In the genomic region with DNA sequence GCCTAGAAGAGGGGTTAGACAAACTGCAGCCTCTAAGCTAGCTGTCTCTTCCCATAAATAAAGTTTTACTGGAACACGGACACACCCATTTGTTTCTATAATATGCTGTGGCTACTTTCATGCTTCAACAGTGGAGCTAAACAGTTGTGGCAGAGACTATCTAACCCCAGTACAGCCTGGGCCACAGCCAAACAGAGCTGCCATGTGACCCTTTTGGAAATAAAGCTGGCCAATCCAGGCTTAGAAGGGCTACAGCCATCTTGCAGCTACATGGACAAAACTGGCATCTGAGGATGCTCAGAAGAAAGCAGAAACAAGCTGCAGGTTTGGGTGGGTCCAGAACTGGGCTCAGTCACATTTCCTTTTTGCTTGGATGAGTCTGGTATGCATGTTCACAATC, we compare ENCODE assay signal across 23 mouse cellular contexts. TPM values are rescaled to one million over a fixed set of nuclear protein-coding genes. Genes with fewer than 3 reads are reported as not detected.
DNase-seq lines count a peak whose midpoint lies in the region; TF ChIP-seq lines count a peak whose summit lies in the region.
"Had no signal": no experiment of that assay in that cellular context is flagged by ENCODE, and none has a peak within 500 bp of the region (broad histone marks: within the 10 kb centered on the region; RNA-seq: fewer than 3 reads in every experiment).

No protein-coding gene starts in this region.

- no peak for TF ChIP-seq CTCF in kidney, adult 2 months (conservative IDR thresholded peaks at IDR 0.05; ENCODE audit: insufficient read depth, insufficient read length, low read depth, low read length)
- no peak for TF ChIP-seq CTCF in C2C12 (IDR thresholded peaks at IDR 0.05; ENCODE audit: control insufficient read depth, insufficient read depth, insufficient read length)

- H3K4me3 ChIP-seq in heart, embryonic 10.5 days: no peak overlapping the region
- no peak overlapping the region for H3K4me3 ChIP-seq in kidney, adult 2 months (ENCODE audit: insufficient read depth, low read depth, low read length)
- H3K4me3 ChIP-seq in C2C12 (ENCODE audit: insufficient read depth, poor library complexity, severe bottlenecking) (no peak overlapping the region), myocyte (no peak overlapping the region)
- H3K4me3 ChIP-seq: embryonic facial prominence, embryonic 13.5 days; forebrain, embryonic 10.5 days; forebrain, embryonic 15.5 days; heart, embryonic 15.5 days; hindbrain, embryonic 12.5 days; limb, embryonic 13.5 days; liver, embryonic 13.5 days; lung, embryonic 15.5 days; megakaryocyte, embryonic 14.5 days; midbrain, embryonic 13.5 days had no signal

- H3K79me3 ChIP-seq in C2C12 (ENCODE audit: low read depth): no peaks in the 10 kb centered on the region

- H3K27me3 ChIP-seq in heart, embryonic 10.5 days (ENCODE audit: insufficient read depth, poor library complexity, severe bottlenecking): no peaks in the 10 kb centered on the region
- no peaks in the 10 kb centered on the region for H3K27me3 ChIP-seq in kidney, adult 2 months (replicated peaks; ENCODE audit: control insufficient read depth, insufficient read depth, low read length)
- H3K27me3 ChIP-seq in C2C12 (ENCODE audit: control insufficient read depth, insufficient read depth, insufficient read length): no peaks in the 10 kb centered on the region
- no peaks in the 10 kb centered on the region for H3K27me3 ChIP-seq in myocyte (ENCODE audit: control insufficient read depth, insufficient read depth, insufficient read length)
- H3K27me3 ChIP-seq: embryonic facial prominence, embryonic 13.5 days; forebrain, embryonic 15.5 days; heart, embryonic 15.5 days; hindbrain, embryonic 12.5 days; limb, embryonic 13.5 days; liver, embryonic 13.5 days; lung, embryonic 15.5 days; midbrain, embryonic 13.5 days had no signal

- no peak for DNase-seq in heart, embryonic 10.5 days (ENCODE audit: low spot score)
- no peak for DNase-seq in heart, postnatal 36 days
- DNase-seq in kidney, postnatal 10 days: peak; percentile 26
- DNase-seq in kidney, adult 2 months: no peak
- no peak for DNase-seq in frontal cortex, postnatal 36 days (ENCODE audit: low spot score in 2 of 2)
- no peak for DNase-seq in cerebellum, adult 11 months
- DNase-seq: adrenal gland, postnatal 10 days; cerebellum, adult 9-10 months; liver, embryonic 13.5 days; lung, postnatal 4 days; thymus, postnatal 14 days had no signal

- TF ChIP-seq POLR2A in kidney, adult 2 months (IDR thresholded peaks at IDR 0.05; ENCODE audit: low read depth, low read length): no peak
- no peak for TF ChIP-seq POLR2A in myocyte (IDR thresholded peaks at IDR 0.05; ENCODE audit: insufficient read length, low read depth)

- H3K27ac ChIP-seq in heart, embryonic 10.5 days: peak overlapping the region; percentile 78
- no peak overlapping the region for H3K27ac ChIP-seq in kidney, adult 2 months (ENCODE audit: insufficient read depth, low read depth, low read length)
- H3K27ac ChIP-seq: embryonic facial prominence, embryonic 13.5 days; forebrain, embryonic 10.5 days; forebrain, embryonic 15.5 days; heart, embryonic 15.5 days; hindbrain, embryonic 12.5 days; limb, embryonic 13.5 days; liver, embryonic 13.5 days; lung, embryonic 15.5 days; midbrain, embryonic 13.5 days had no signal

- H3K79me2 ChIP-seq in C2C12 (ENCODE audit: control insufficient read depth, insufficient read depth) (no peaks in the 10 kb centered on the region), myocyte (ENCODE audit: control insufficient read depth, insufficient read depth) (no peaks in the 10 kb centered on the region)

- H3K4me1 ChIP-seq in heart, embryonic 10.5 days: peaks cover 59% of the 10 kb centered on the region
- no peaks in the 10 kb centered on the region for H3K4me1 ChIP-seq in kidney, adult 2 months (ENCODE audit: control insufficient read depth, insufficient read depth, low read length)
- H3K4me1 ChIP-seq: forebrain, embryonic 15.5 days; hindbrain, embryonic 12.5 days; liver, embryonic 13.5 days; midbrain, embryonic 13.5 days had no signal

- no peaks in the 10 kb centered on the region for H3K9me3 ChIP-seq in heart, embryonic 10.5 days
- H3K9me3 ChIP-seq: embryonic facial prominence, embryonic 13.5 days; forebrain, embryonic 10.5 days; forebrain, embryonic 15.5 days; heart, embryonic 15.5 days; hindbrain, embryonic 12.5 days; limb, embryonic 13.5 days; liver, embryonic 13.5 days; lung, embryonic 15.5 days; megakaryocyte, embryonic 14.5 days; midbrain, embryonic 13.5 days had no signal

- no peak overlapping the region for H3ac ChIP-seq in C2C12 (ENCODE audit: control insufficient read depth, insufficient read length, low read depth)
- no peak overlapping the region for H3ac ChIP-seq in myocyte (ENCODE audit: control insufficient read depth, insufficient read length)

- no peak overlapping the region for H3K4me2 ChIP-seq in myocyte (ENCODE audit: low read depth)
- H3K4me2 ChIP-seq: embryonic facial prominence, embryonic 13.5 days; forebrain, embryonic 15.5 days; heart, embryonic 15.5 days; hindbrain, embryonic 12.5 days; limb, embryonic 13.5 days; liver, embryonic 13.5 days; lung, embryonic 15.5 days; midbrain, embryonic 13.5 days had no signal

- WGBS in heart, embryonic 10.5 days: 78% methylated on average over 1 of the region's 1 CpGs
- WGBS in kidney, adult 2 months: 76% methylated on average over 1 of the region's 1 CpGs

- H3K36me3 ChIP-seq in heart, embryonic 10.5 days: no peaks in the 10 kb centered on the region
- H3K36me3 ChIP-seq in kidney, adult 2 months (ENCODE audit: control insufficient read depth, insufficient read depth, low read length): no peaks in the 10 kb centered on the region
- H3K36me3 ChIP-seq in C2C12 (ENCODE audit: control insufficient read depth, insufficient read depth) (no peaks in the 10 kb centered on the region), myocyte (ENCODE audit: control insufficient read depth, insufficient read depth) (no peaks in the 10 kb centered on the region)
- H3K36me3 ChIP-seq: embryonic facial prominence, embryonic 13.5 days; forebrain, embryonic 10.5 days; forebrain, embryonic 15.5 days; heart, embryonic 15.5 days; hindbrain, embryonic 12.5 days; limb, embryonic 13.5 days; liver, embryonic 13.5 days; lung, embryonic 15.5 days; midbrain, embryonic 13.5 days had no signal

- intact Hi-C loops in heart, postnatal 36 days (cut with DNase I): no loop called here

TF ChIP-seq in C2C12, 6 proteins besides CTCF, POLR2A, EP300 and RAD21:
- TF ChIP-seq MAX (IDR thresholded peaks at IDR 0.05) (no peak), CEBPB (IDR thresholded peaks at IDR 0.05; ENCODE audit: low read depth) (no peak), MYOG (IDR thresholded peaks at IDR 0.05; ENCODE audit: control insufficient read depth, extremely low read depth, insufficient read length) (no peak), USF1 (IDR thresholded peaks at IDR 0.05; ENCODE audit: low read depth) (peak; percentile 61), MYOD1 (IDR thresholded peaks at IDR 0.05; ENCODE audit: control insufficient read depth, insufficient read length, low read depth) (no peak), FOSL1 (IDR thresholded peaks at IDR 0.05; ENCODE audit: insufficient read depth, low read length, poor library complexity, severe bottlenecking) (no peak)

TF ChIP-seq in myocyte, 11 proteins besides CTCF, POLR2A, EP300 and RAD21:
- peak; percentile 73 for TF ChIP-seq USF1 (IDR thresholded peaks at IDR 0.05; ENCODE audit: low read depth)
- no peak for TF ChIP-seq POLR2AphosphoS2 (IDR thresholded peaks at IDR 0.05; ENCODE audit: insufficient read length, low read depth)

RNA-seq across cellular contexts. Expression of a gene that starts 46.3 kb away (rescaled TPM):
- polyA plus RNA-seq in heart, embryonic 10.5 days (2016; fragmentation: Nextera tagmentation; extraction: Ambion mirVana): 0.85 and 1.3 TPM in 2 replicates
- under 1 TPM in 1 of 2 experiments, not detected in 1; 0.30 TPM for total RNA-seq in heart, postnatal 36 days (2021)
- 1.2 and 1.8 TPM in 2 replicates for polyA plus RNA-seq in kidney, adult 2 months (2012; rRNA removed)
- 2.6 TPM for polyA plus RNA-seq in C2C12 (2012; fragmentation: generic; extraction: Trizol)
- 15.9 TPM for polyA plus RNA-seq in myocyte (2012; fragmentation: generic; extraction: Trizol)
- polyA plus RNA-seq: CD4-positive, CD25-positive, alpha-beta regulatory T cell, adult 4 months had no signal
